Mouse (Mus musculus) embryonic facial prominence, embryonic 11.5 days (tissue): ENCODE measurements around the gene Ccdc73. TPM values are rescaled to one million over a fixed set of nuclear protein-coding genes. Genes with fewer than 3 reads are reported as not detected.

ENCODE experiments used
- ATAC-seq: fragments of 200-750 bp; cut with Nextera tagmentation; replicated peaks from 2 replicates; pipeline ENCODE4 v1.8.0; 2017; ENCODE audit warnings: low read depth; ENCODE audit not compliant: insufficient number of reproducible peaks, low FRiP score, low TSS enrichment
- DNase-seq: peaks from one replicate; pipeline ENCODE4 v3.0.0-alpha.2; 2015; ENCODE audit warnings: low spot score
- H3K27ac ChIP-seq: fragments of 300-500 bp; sonication (generic); replicated peaks from 2 replicates; pipeline ENCODE4 v1.5.1; 2014; ENCODE audit warnings: mild to moderate bottlenecking, low read depth, low read length, control low read depth
- H3K27me3 ChIP-seq: fragments of 300-500 bp; sonication (generic); 2 replicates; pipeline ENCODE4 v1.6.1; 2014; ENCODE audit warnings: mild to moderate bottlenecking, low read length, moderate library complexity, mixed read lengths; ENCODE audit not compliant: control insufficient read depth, insufficient read depth
- H3K36me3 ChIP-seq: fragments of 300-500 bp; sonication (generic); replicated peaks from 2 replicates; pipeline ENCODE4 v1.6.1; 2014; ENCODE audit warnings: low read depth, mild to moderate bottlenecking, low read length, moderate library complexity, mixed read lengths; ENCODE audit not compliant: control insufficient read depth, insufficient read depth
- H3K4me1 ChIP-seq: fragments of 300-500 bp; sonication (generic); 2 replicates; pipeline ENCODE4 v1.6.1; 2014; ENCODE audit warnings: low read length, mixed read lengths; ENCODE audit not compliant: control insufficient read depth, insufficient read depth
- H3K4me2 ChIP-seq: fragments of 300-500 bp; sonication (generic); 2 replicates; pipeline ENCODE4 v1.6.1; 2014; ENCODE audit warnings: low read depth, mild to moderate bottlenecking, control low read depth, low read length, moderate library complexity
- H3K4me3 ChIP-seq: fragments of 300-500 bp; sonication (generic); 2 replicates; pipeline ENCODE4 v1.5.1; 2014; ENCODE audit warnings: low read depth, low read length, control low read depth
- H3K9ac ChIP-seq: fragments of 300-500 bp; sonication (generic); replicated peaks from 2 replicates; pipeline ENCODE4 v1.6.1; 2014; ENCODE audit warnings: mild to moderate bottlenecking, control low read depth, low read length
- H3K9me3 ChIP-seq: fragments of 300-500 bp; sonication (generic); replicated peaks from 2 replicates; pipeline ENCODE4 v1.6.1; 2016; ENCODE audit warnings: mild to moderate bottlenecking, low read length, inconsistent platforms, mixed read lengths; ENCODE audit not compliant: control insufficient read depth
- WGBS: fragments of 180-500 bp; shearing (Covaris S2); extraction: QIAGEN DNeasy Blood & Tissue Kit; methylation state at CpG from one replicate; pipeline ENCODE4 v1.1.7; 2014; 5-methylcytosine and 5-hydroxymethylcytosine counted together
- polyA plus RNA-seq: library from polyadenylated mRNA; unstranded; fragments of >200 nt; fragmentation: Nextera tagmentation; extraction: Ambion mirVana; gene quantifications from 2 replicates; pipeline ENCODE4 v1.2.1, GENCODE M21; 2014

Gene Ccdc73
- polyA plus RNA-seq, 1 experiment from 2014 or later: 6.7 TPM

- H3K9me3 ChIP-seq: no peaks in the 10 kb centered on the region
- no peaks in the 10 kb centered on the region for H3K36me3 ChIP-seq
- no peak overlapping the region for H3K4me2 ChIP-seq
- DNase-seq (no peak), ATAC-seq (no peak)
- 74% methylated on average over 7 of the region's 7 CpGs for WGBS
- H3K9ac ChIP-seq: no peak overlapping the region
- H3K27me3 ChIP-seq: no peaks in the 10 kb centered on the region
- H3K27ac ChIP-seq: no peak overlapping the region
- H3K4me3 ChIP-seq: no peak overlapping the region
- no peaks in the 10 kb centered on the region for H3K4me1 ChIP-seq
These were observed 191.0 kb downstream of the Ccdc73 start for GRCm38 (mm10) chr2:105058577-105059116.

GRCm38 (mm10) chr2:105062741-105063372, 195.3 kb downstream of the Ccdc73 start:
- H3K27ac ChIP-seq: no peak overlapping the region

More at GRCm38 (mm10) chr2:105062741-105063372, 195.3 kb downstream of the Ccdc73 start:
- no peaks in the 10 kb centered on the region for H3K36me3 ChIP-seq
- H3K4me2 ChIP-seq: no peak overlapping the region
- no peaks in the 10 kb centered on the region for H3K4me1 ChIP-seq
- H3K27me3 ChIP-seq: no peaks in the 10 kb centered on the region
- no peak for DNase-seq
- H3K4me3 ChIP-seq: no peak overlapping the region
- no peak overlapping the region for H3K9ac ChIP-seq
- no peaks in the 10 kb centered on the region for H3K9me3 ChIP-seq
- ATAC-seq: no peak
- 55% methylated on average over 7 of the region's 7 CpGs for whole genome bisulfite sequencing

Other genes starting within 250 kb of the Ccdc73 start
- 62.5 and 63.1 TPM in 2 replicates for gene Tcp11l1, start 155.6 kb upstream of the Ccdc73 start, polyA plus RNA-seq
- 0.18 TPM in 1 of 2 replicates, not detected in the other for gene Pin1rt1, start 151.4 kb upstream of the Ccdc73 start, polyA plus RNA-seq
- 4.4 and 5.1 TPM in 2 replicates for gene Depdc7, start 124.9 kb upstream of the Ccdc73 start, polyA plus RNA-seq
- gene Qser1, start 51.0 kb upstream of the Ccdc73 start, polyA plus RNA-seq: 17.1 and 18.8 TPM in 2 replicates
- gene Prrg4, start 17.9 kb upstream of the Ccdc73 start, polyA plus RNA-seq: 1.5 TPM in 2 replicates
- gene Eif3m, start 149.3 kb downstream of the Ccdc73 start, polyA plus RNA-seq: 342 and 351 TPM in 2 replicates
- gene Gm11060, start 224.2 kb downstream of the Ccdc73 start, polyA plus RNA-seq: not detected in 2 replicates